Mouse (Mus musculus) myocyte (in vitro differentiated cells): ENCODE measurements around the gene Slc25a28. TPM values are rescaled to one million over a fixed set of nuclear protein-coding genes. Genes with fewer than 3 reads are reported as not detected.

Source experiments
- H3K27me3 ChIP-seq: one replicate; pipeline ENCODE4 v1.6.1; 2011; ENCODE audit not compliant: control insufficient read depth, insufficient read depth, insufficient read length
- H3K36me3 ChIP-seq: one replicate; pipeline ENCODE4 v1.6.1; 2011; ENCODE audit not compliant: control insufficient read depth, insufficient read depth
- H3K4me2 ChIP-seq: one replicate; pipeline ENCODE4 v1.6.1; 2011; ENCODE audit warnings: low read depth, control low read depth
- H3K4me3 ChIP-seq: one replicate; pipeline ENCODE4 v1.5.1; 2011; ENCODE audit warnings: mild to moderate bottlenecking, control low read depth, moderate library complexity
- H3K79me2 ChIP-seq: one replicate; pipeline ENCODE4 v1.6.1; 2011; ENCODE audit not compliant: control insufficient read depth, insufficient read depth
- H3ac ChIP-seq: one replicate; pipeline ENCODE4 v1.6.1; 2011; ENCODE audit not compliant: control insufficient read depth, insufficient read length
- CEBPB ChIP-seq: IDR thresholded peaks from 2 replicates; pipeline ENCODE4 v1.6.1; 2011; ENCODE audit warnings: mild to moderate bottlenecking, moderate library complexity; ENCODE audit not compliant: poor library complexity, insufficient read depth, severe bottlenecking
- E2F4 ChIP-seq: IDR thresholded peaks from one replicate; pipeline ENCODE4 v1.6.1; 2011; ENCODE audit warnings: mild to moderate bottlenecking, control low read depth, moderate library complexity; ENCODE audit not compliant: insufficient read depth
- MAX ChIP-seq: IDR thresholded peaks from one replicate; pipeline ENCODE4 v1.6.1; 2011; ENCODE audit warnings: low read depth, mild to moderate bottlenecking, control low read depth
- MYOD1 ChIP-seq, 3 experiments: IDR thresholded peaks; one replicate each; pipeline ENCODE4 v1.6.1; 2011; ENCODE audit warnings: control low read depth in 2 of 3, low read depth in 2 of 3, mild to moderate bottlenecking in 2 of 3, moderate library complexity in 1 of 3; ENCODE audit not compliant: insufficient read length in 2 of 3, control insufficient read depth in 1 of 3
- MYOG ChIP-seq, 3 experiments: IDR thresholded peaks; one replicate each; pipeline ENCODE4 v1.6.1; 2011; ENCODE audit warnings: control low read depth in 2 of 3, low read depth in 2 of 3, mild to moderate bottlenecking in 2 of 3; ENCODE audit not compliant: insufficient read length in 2 of 3, control insufficient read depth in 1 of 3, insufficient read depth in 1 of 3
- POLR2A ChIP-seq: IDR thresholded peaks from one replicate; pipeline ENCODE4 v1.6.1; 2011; ENCODE audit warnings: low read depth, mild to moderate bottlenecking, control low read depth, moderate library complexity; ENCODE audit not compliant: insufficient read length
- POLR2AphosphoS2 ChIP-seq: IDR thresholded peaks from one replicate; pipeline ENCODE4 v1.6.1; 2011; ENCODE audit warnings: low read depth, control low read depth; ENCODE audit not compliant: insufficient read length
- REST ChIP-seq: IDR thresholded peaks from one replicate; pipeline ENCODE4 v1.6.1; 2011; ENCODE audit warnings: mild to moderate bottlenecking, control low read depth, moderate library complexity; ENCODE audit not compliant: insufficient read depth, insufficient read length
- SRF ChIP-seq: IDR thresholded peaks from one replicate; pipeline ENCODE4 v1.6.1; 2011; ENCODE audit warnings: low read depth; ENCODE audit not compliant: control insufficient read depth, insufficient read length
- TCF12 ChIP-seq: IDR thresholded peaks from one replicate; pipeline ENCODE4 v1.6.1; 2011; ENCODE audit warnings: mild to moderate bottlenecking, control low read depth; ENCODE audit not compliant: poor library complexity, insufficient read depth, severe bottlenecking
- TCF3 ChIP-seq: IDR thresholded peaks from one replicate; pipeline ENCODE4 v1.6.1; 2011; ENCODE audit warnings: low read depth, control low read depth; ENCODE audit not compliant: insufficient read length
- USF1 ChIP-seq: IDR thresholded peaks from one replicate; pipeline ENCODE4 v1.6.1; 2011; ENCODE audit warnings: low read depth, mild to moderate bottlenecking, control low read depth, moderate library complexity
- polyA plus RNA-seq: library from polyadenylated mRNA; unstranded; fragments of >200 nt; fragmentation: generic; extraction: Trizol; gene quantifications from one replicate; pipeline ENCODE4 v1.2.1, GENCODE M21; 2012; ENCODE audit warnings: missing spikeins

The Slc25a28 gene
- polyA plus RNA-seq, 1 experiment: 25.5 TPM

GRCm38 (mm10) chr19:43659632-43660031 lies 15.0 kb downstream of the Slc25a28 start:
- TF ChIP-seq REST (no peak), MYOD1 (IDR thresholded peaks at IDR 0.05; ENCODE audit: control insufficient read depth in 1 of 3, insufficient read length in 2 of 3, low read depth in 2 of 3) (no peak), POLR2AphosphoS2 (no peak), POLR2A (no peak), CEBPB (no peak), SRF (no peak), E2F4 (no peak), USF1 (no peak), MYOG (IDR thresholded peaks at IDR 0.05; ENCODE audit: control insufficient read depth in 1 of 3, insufficient read depth in 1 of 3, insufficient read length in 2 of 3, low read depth in 2 of 3) (no peak), MAX (no peak), TCF3 (no peak), TCF12 (no peak)
- H3K4me3 ChIP-seq: no peak overlapping the region
- H3ac ChIP-seq: no peak overlapping the region
- no peaks in the 10 kb centered on the region for H3K27me3 ChIP-seq
- H3K79me2 ChIP-seq: no peaks in the 10 kb centered on the region
- no peak overlapping the region for H3K4me2 ChIP-seq
- H3K36me3 ChIP-seq: no peaks in the 10 kb centered on the region

DNA sequence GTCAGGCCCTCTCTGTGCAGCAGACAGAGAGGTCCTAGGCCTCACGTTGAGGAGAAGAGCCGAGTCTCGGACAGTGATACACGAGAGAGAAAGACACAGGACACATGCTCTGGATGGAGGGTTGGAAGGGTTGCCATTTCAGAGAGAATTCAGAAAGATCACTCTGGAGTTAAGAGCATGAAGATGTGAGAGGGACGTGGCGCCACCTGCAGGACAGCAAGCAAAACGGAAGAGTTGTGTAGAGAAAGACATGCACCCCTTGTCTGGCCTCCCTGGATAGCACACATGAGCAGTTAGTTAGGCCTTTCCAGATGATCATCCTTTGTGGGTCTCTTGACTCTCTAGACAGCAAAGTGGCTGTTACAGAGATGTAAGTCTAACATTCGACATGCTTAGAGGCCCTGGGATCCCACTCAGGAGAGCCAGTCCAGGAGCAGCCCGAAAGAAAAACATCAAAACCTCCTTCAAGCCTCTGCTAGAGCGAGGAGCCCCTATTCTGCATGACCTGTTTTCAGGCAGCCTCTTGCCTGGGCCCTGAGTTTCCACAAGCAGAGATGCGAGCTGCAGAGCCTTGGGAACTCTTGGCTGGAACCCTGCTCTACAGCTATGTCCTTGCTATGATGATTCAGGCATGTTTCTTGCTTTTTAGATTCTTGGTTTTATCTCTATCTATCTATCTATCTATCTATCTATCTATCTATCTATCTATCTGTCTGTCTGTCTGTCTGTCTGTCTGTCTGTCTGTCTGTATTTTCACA lies 18.8 kb downstream of the Slc25a28 start:
- H3K79me2 ChIP-seq: no peaks in the 10 kb centered on the region
- no peak overlapping the region for H3K4me3 ChIP-seq
- H3K36me3 ChIP-seq: no peaks in the 10 kb centered on the region
- no peak for TF ChIP-seq TCF3
- TF ChIP-seq SRF: no peak
- TF ChIP-seq POLR2A: no peak
- TF ChIP-seq TCF12: no peak
- H3K27me3 ChIP-seq: no peaks in the 10 kb centered on the region
- no peak overlapping the region for H3ac ChIP-seq
- no peak overlapping the region for H3K4me2 ChIP-seq

- H3K4me2 ChIP-seq: no peak overlapping the region
- no peaks in the 10 kb centered on the region for H3K79me2 ChIP-seq
- no peak overlapping the region for H3ac ChIP-seq
- no peak for TF ChIP-seq TCF3
- TF ChIP-seq POLR2A: no peak
- TF ChIP-seq REST: no peak
- TF ChIP-seq CEBPB: no peak
- TF ChIP-seq E2F4: no peak
- no peak for TF ChIP-seq MYOD1 (IDR thresholded peaks at IDR 0.05; ENCODE audit: control insufficient read depth in 1 of 3, insufficient read length in 2 of 3, low read depth in 2 of 3)
- TF ChIP-seq MAX: no peak
- no peak for TF ChIP-seq USF1
- no peak for TF ChIP-seq SRF
- no peak for TF ChIP-seq MYOG (IDR thresholded peaks at IDR 0.05; ENCODE audit: control insufficient read depth in 1 of 3, insufficient read depth in 1 of 3, insufficient read length in 2 of 3, low read depth in 2 of 3)
- TF ChIP-seq TCF12: no peak
- no peak for TF ChIP-seq POLR2AphosphoS2
- no peaks in the 10 kb centered on the region for H3K27me3 ChIP-seq
- no peak overlapping the region for H3K4me3 ChIP-seq
- no peaks in the 10 kb centered on the region for H3K36me3 ChIP-seq
Observed at GRCm38 (mm10) chr19:43651241-43651785, 23.4 kb downstream of the Slc25a28 start.

GRCm38 (mm10) chr19:43648343-43648742 lies 26.3 kb downstream of the Slc25a28 start:
- Histone ChIP-seq H3K27me3 (no peaks in the 10 kb centered on the region), H3K4me3 (no peak overlapping the region), H3K4me2 (no peak overlapping the region), H3K79me2 (no peaks in the 10 kb centered on the region), H3K36me3 (no peaks in the 10 kb centered on the region), H3ac (no peak overlapping the region)
- TF ChIP-seq SRF (no peak), MAX (no peak), POLR2AphosphoS2 (no peak), POLR2A (no peak), E2F4 (no peak), TCF3 (no peak)

DNA sequence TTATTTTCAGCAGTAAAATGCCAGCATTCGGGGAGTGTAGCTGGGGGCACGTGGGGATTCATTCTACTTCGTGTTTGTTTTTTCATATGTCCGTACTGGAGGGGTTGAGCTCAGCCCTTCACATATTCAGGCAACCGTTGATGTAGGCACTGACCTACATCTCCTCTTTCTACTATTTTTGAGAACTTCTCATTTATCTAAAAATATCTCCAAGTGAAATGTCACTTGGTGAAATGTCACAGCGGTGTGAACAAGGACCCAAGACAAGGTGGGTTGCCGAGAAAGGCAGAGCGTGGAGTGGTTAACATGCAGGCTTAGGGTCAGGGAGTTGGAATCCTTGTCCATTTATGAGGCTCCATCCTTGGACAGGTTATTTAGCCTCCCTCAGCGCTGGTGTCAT lies 27.4 kb downstream of the Slc25a28 start:
- no peak overlapping the region for H3K4me2 ChIP-seq
- no peak for TF ChIP-seq SRF
- no peak for TF ChIP-seq E2F4
- no peak for TF ChIP-seq MAX
- no peak for TF ChIP-seq USF1
- TF ChIP-seq MYOG (IDR thresholded peaks at IDR 0.05; ENCODE audit: control insufficient read depth in 1 of 3, insufficient read depth in 1 of 3, insufficient read length in 2 of 3, low read depth in 2 of 3): no peak
- TF ChIP-seq MYOD1 (IDR thresholded peaks at IDR 0.05; ENCODE audit: control insufficient read depth in 1 of 3, insufficient read length in 2 of 3, low read depth in 2 of 3): no peak
- TF ChIP-seq CEBPB: no peak
- TF ChIP-seq TCF3: no peak
- TF ChIP-seq REST: no peak
- TF ChIP-seq POLR2A: no peak
- TF ChIP-seq TCF12: no peak
- no peak for TF ChIP-seq POLR2AphosphoS2
- peaks cover 3% of the 10 kb centered on the region for H3K27me3 ChIP-seq
- H3K79me2 ChIP-seq: no peaks in the 10 kb centered on the region
- no peak overlapping the region for H3ac ChIP-seq
- no peak overlapping the region for H3K4me3 ChIP-seq
- no peaks in the 10 kb centered on the region for H3K36me3 ChIP-seq
